Mouse (Mus musculus) C2C12 (cell line): Measurements from ENCODE around the gene Prrc2b. TPM values are rescaled to one million over a fixed set of nuclear protein-coding genes. Genes with fewer than 3 reads are reported as not detected.
A peak's percentile ranks its signal among the peaks of the same experiment; 100 is the strongest.

ENCODE experiments used
- H3K27me3 ChIP-seq: one replicate; pipeline ENCODE4 v1.6.1; 2011; ENCODE audit not compliant: control insufficient read depth, insufficient read depth, insufficient read length
- H3K36me3 ChIP-seq: one replicate; pipeline ENCODE4 v1.6.1; 2011; ENCODE audit not compliant: control insufficient read depth, insufficient read depth
- H3K4me3 ChIP-seq: one replicate; pipeline ENCODE4 v1.5.1; 2011; ENCODE audit warnings: mild to moderate bottlenecking, control low read depth; ENCODE audit not compliant: poor library complexity, insufficient read depth, severe bottlenecking
- H3K79me2 ChIP-seq: one replicate; pipeline ENCODE4 v1.6.1; 2011; ENCODE audit not compliant: control insufficient read depth, insufficient read depth
- H3K79me3 ChIP-seq: one replicate; pipeline ENCODE4 v1.6.1; 2011; ENCODE audit warnings: low read depth, control low read depth
- H3ac ChIP-seq: one replicate; pipeline ENCODE3; 2011; ENCODE audit warnings: low read depth; ENCODE audit not compliant: control insufficient read depth, insufficient read length
- CEBPB ChIP-seq: IDR thresholded peaks from one replicate; pipeline ENCODE4 v1.6.1; 2011; ENCODE audit warnings: low read depth, mild to moderate bottlenecking, control low read depth, moderate library complexity
- CTCF ChIP-seq: IDR thresholded peaks from one replicate; pipeline ENCODE4 v1.5.1; 2011; ENCODE audit not compliant: control insufficient read depth, insufficient read depth, insufficient read length
- FOSL1 ChIP-seq: IDR thresholded peaks from one replicate; pipeline ENCODE4 v1.8.0; 2011; ENCODE audit warnings: mild to moderate bottlenecking, low read length; ENCODE audit not compliant: poor library complexity, insufficient read depth, severe bottlenecking
- MAX ChIP-seq: IDR thresholded peaks from one replicate; pipeline ENCODE4 v1.6.1; 2011; ENCODE audit warnings: mild to moderate bottlenecking, control low read depth
- MYOD1 ChIP-seq: IDR thresholded peaks from one replicate; pipeline ENCODE4 v1.6.1; 2011; ENCODE audit warnings: low read depth; ENCODE audit not compliant: control insufficient read depth, insufficient read length
- MYOG ChIP-seq: IDR thresholded peaks from one replicate; pipeline ENCODE4 v1.6.1; 2011; ENCODE audit not compliant: control insufficient read depth, insufficient read length; ENCODE audit errors: extremely low read depth
- USF1 ChIP-seq: IDR thresholded peaks from one replicate; pipeline ENCODE4 v1.6.1; 2011; ENCODE audit warnings: low read depth, mild to moderate bottlenecking, control low read depth, moderate library complexity
- long read RNA-seq, 2 experiments: library from polyadenylated mRNA; unstranded; transcript quantifications; one replicate each; pipeline ENCODE4 v2.0.0; 2019 to 2020
- polyA plus RNA-seq: library from polyadenylated mRNA; unstranded; fragments of >200 nt; fragmentation: generic; extraction: Trizol; gene quantifications from one replicate; pipeline ENCODE4 v1.2.1, GENCODE M21; 2012; ENCODE audit warnings: missing spikeins

Gene Prrc2b
- 45.0 TPM for polyA plus RNA-seq
- long read RNA-seq, experiment 1, partial matches to known transcripts, result 3 of 18 reads
- long read RNA-seq, experiment 1, other reads (novel, unspliced or antisense), result 15 of 18 reads
- long read RNA-seq, experiment 2, partial matches to known transcripts, result 27 of 31 reads
- long read RNA-seq, experiment 2, other reads (novel, unspliced or antisense), result 4 of 31 reads

DNA sequence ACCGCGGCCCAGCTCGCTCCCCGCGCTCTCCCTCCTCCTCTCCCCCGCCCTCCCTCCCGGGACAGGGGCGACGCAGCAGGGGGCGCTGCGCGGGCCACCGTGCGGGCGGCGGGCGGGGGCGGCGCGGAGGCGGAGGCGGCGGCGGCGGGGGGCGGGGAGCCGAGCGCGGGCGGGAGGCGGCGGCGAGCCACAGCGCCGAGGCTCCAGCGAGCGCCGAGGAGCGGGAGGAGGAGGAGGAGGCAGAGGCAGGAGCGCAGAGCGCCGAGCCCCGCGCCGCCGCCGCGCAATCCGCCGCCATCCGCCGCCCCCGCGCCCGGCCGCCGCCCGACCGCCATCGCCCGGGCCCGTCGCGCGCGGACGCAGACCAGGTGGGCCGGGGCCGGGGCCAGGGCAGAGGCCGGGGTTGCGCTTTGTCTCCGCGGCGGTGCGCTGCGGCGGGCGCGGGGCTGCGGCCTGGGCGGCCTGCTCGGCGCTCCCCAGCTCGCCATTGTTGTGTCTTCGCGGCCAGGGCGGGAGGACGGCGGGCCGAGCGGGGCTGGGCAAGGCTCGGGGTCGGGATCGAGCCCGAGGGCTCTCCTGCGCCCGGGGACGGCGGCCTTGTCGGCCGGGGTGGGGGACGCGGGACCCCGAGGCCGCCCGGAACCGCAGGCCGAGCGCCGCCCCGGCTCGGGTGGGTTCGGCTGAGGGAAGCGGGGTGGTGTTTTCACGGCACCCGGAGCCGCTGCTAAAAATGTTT is at the start of gene Prrc2b:
Prrc2b (plus strand) TSS at position 159 of the 736 bp plus-strand sequence.
- Histone ChIP-seq H3K36me3 (peaks cover 9% of the 10 kb centered on the region), H3K79me3 (peaks cover 48% of the 10 kb centered on the region), H3K79me2 (peaks cover 51% of the 10 kb centered on the region), H3K27me3 (no peaks in the 10 kb centered on the region), H3ac (peak within 1 kb of the TSS; percentile 100), H3K4me3 (peak within 1 kb of the TSS; percentile 68)
- TF ChIP-seq FOSL1, result no peak
- TF ChIP-seq CEBPB, result no peak
- TF ChIP-seq USF1, result no peak
- TF ChIP-seq MAX, result no peak
- no peak for TF ChIP-seq MYOG
- TF ChIP-seq MYOD1, result no peak
- no peak for TF ChIP-seq CTCF

DNA sequence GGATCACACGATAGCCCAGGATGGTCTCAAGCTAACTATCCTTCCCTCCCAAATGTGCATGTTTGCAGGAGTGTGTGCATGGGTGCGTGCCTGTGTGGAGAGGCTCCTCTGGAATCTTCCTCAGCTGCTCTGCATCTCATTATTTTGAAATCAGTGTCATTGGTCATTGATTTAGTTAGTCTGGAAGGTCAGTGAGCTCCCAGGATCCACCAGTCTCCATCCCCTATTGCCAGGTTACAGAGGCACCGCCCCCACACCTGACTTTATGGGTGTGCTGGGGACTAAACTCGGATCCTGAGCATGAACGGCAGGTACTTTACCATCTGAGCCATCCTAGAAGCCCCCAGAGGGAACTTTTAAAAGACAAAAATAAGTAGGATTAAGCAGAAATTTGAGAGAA is 47.9 kb upstream of the Prrc2b start:
- Histone ChIP-seq H3K79me3 (no peaks in the 10 kb centered on the region), H3K27me3 (peaks cover 53% of the 10 kb centered on the region), H3K36me3 (no peaks in the 10 kb centered on the region), H3ac (no peak overlapping the region), H3K4me3 (no peak overlapping the region), H3K79me2 (no peaks in the 10 kb centered on the region)
- TF ChIP-seq MYOG (no peak), CEBPB (no peak), CTCF (no peak), USF1 (no peak), MAX (no peak), FOSL1 (no peak), MYOD1 (no peak)

DNA sequence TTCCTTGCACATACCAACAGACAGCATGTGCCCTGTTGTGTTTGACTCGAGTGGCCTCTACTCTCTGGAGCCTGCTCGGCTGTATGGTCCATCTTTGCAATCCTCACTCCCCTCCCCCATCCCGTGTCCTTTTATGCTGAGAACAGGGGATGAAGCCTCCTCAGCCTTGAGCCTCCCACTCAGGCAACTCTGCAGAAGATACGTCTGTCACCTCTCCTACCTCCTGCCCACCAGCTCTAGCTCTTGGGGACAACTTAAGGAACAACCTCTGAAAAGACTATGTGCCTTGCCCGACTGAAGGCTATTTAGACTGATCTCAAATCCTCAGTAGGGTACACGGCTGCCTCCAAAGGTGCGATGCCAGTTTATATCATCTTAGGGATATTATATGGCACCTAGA is 47.3 kb upstream of the Prrc2b start:
- no peak overlapping the region for H3ac ChIP-seq
- H3K79me3 ChIP-seq, result no peaks in the 10 kb centered on the region
- no peak overlapping the region for H3K4me3 ChIP-seq
- TF ChIP-seq USF1 (no peak), FOSL1 (no peak), CEBPB (no peak), MAX (no peak)
- no peaks in the 10 kb centered on the region for H3K36me3 ChIP-seq
- H3K27me3 ChIP-seq, result peaks cover 53% of the 10 kb centered on the region
- no peaks in the 10 kb centered on the region for H3K79me2 ChIP-seq

- Histone ChIP-seq H3K79me3 (no peaks in the 10 kb centered on the region), H3K79me2 (no peaks in the 10 kb centered on the region), H3K4me3 (no peak overlapping the region), H3K27me3 (peaks cover 53% of the 10 kb centered on the region), H3K36me3 (no peaks in the 10 kb centered on the region), H3ac (no peak overlapping the region)
- TF ChIP-seq USF1 (no peak), MYOD1 (no peak), CTCF (no peak), CEBPB (no peak), MAX (no peak)
Measured at GRCm38 (mm10) chr2:32104122-32104521, 46.8 kb upstream of the Prrc2b start.

DNA sequence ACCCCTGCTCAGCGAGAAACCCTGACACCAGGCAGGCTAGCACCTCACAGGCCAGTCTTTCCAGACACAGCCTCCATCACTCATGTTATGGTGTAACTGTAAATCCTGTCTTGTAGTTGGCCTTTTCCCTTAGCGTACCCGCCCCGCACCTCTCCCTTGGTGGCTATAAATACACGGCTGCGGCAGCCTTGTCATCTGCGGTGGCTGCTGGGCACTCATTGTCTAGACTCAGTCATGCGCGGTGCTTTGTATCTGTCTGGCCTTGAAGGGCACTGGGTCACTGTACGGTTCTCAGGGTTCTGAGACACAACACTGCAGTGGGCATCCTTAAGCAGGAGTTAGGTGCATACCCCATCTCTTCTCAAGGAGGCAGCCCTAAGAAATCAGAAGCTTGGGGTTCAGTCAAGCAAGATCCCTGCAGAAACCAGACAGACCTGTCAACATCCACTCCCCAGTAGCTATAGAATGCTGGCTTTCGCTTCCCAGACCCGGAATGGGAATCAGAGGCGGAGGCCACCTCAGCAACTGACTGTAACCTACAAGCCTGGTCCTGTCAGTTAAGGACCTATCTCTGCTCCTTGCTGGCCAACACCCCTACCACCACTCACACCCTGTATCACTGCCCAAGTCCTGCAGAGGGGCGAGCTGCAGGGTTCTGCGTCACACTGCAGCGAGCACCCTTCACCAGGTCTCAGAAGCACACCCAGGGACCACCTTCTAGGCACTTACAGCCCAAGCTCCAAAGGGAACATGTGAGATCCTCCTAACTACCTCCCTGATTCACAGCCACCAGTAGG is 45.6 kb upstream of the Prrc2b start:
- Histone ChIP-seq H3K79me2 (no peaks in the 10 kb centered on the region), H3K79me3 (no peaks in the 10 kb centered on the region), H3K4me3 (no peak overlapping the region), H3K36me3 (no peaks in the 10 kb centered on the region), H3K27me3 (peaks cover 63% of the 10 kb centered on the region), H3ac (no peak overlapping the region)
- TF ChIP-seq MAX, result no peak
- no peak for TF ChIP-seq USF1
- no peak for TF ChIP-seq MYOD1
- TF ChIP-seq MYOG, result no peak
- no peak for TF ChIP-seq FOSL1
- TF ChIP-seq CEBPB, result no peak
- no peak for TF ChIP-seq CTCF
